Mouse (Mus musculus): ENCODE results near the gene Skint11.

- TF ChIP-seq CTCF (IDR thresholded peaks at IDR 0.05; ENCODE audit: extremely low read depth, insufficient read depth, low read length): no peak
- TF ChIP-seq POLR2A (IDR thresholded peaks at IDR 0.05; ENCODE audit: extremely low read depth, insufficient read depth, low read length): no peak
Measured at GRCm38 (mm10) chr4:114163084-114163483, at the start of gene Skint11.

All from cortical plate, adult 2 months (tissue).